Mouse (Mus musculus) kidney, embryonic 14.5 days (tissue): Measurements from ENCODE around the gene Cdk15. TPM values are rescaled to one million over a fixed set of nuclear protein-coding genes. Genes with fewer than 3 reads are reported as not detected.

ENCODE experiments used
- ATAC-seq: fragments of 200-750 bp; cut with Nextera tagmentation; 2 replicates; pipeline ENCODE4 v1.8.0; 2017; ENCODE audit warnings: moderate number of reproducible peaks, mild to moderate bottlenecking, moderate TSS enrichment, moderate library complexity; ENCODE audit not compliant: low FRiP score, low TSS enrichment
- H3K27ac ChIP-seq: fragments of 300-500 bp; sonication (generic); 2 replicates; pipeline ENCODE4 v1.5.1; 2014; ENCODE audit warnings: low read depth, mild to moderate bottlenecking, low read length, moderate library complexity, mixed read lengths
- H3K27me3 ChIP-seq: fragments of 300-500 bp; sonication (generic); 2 replicates; pipeline ENCODE4 v1.6.1; 2014; ENCODE audit warnings: mild to moderate bottlenecking, low read length; ENCODE audit not compliant: control insufficient read depth, insufficient read depth
- H3K36me3 ChIP-seq: fragments of 300-500 bp; sonication (generic); 2 replicates; pipeline ENCODE4 v1.6.1; 2014; ENCODE audit warnings: low read length, mixed read lengths; ENCODE audit not compliant: control insufficient read depth, insufficient read depth
- H3K4me1 ChIP-seq: fragments of 300-500 bp; sonication (generic); 2 replicates; pipeline ENCODE4 v1.6.1; 2014; ENCODE audit warnings: low read length, mixed read lengths; ENCODE audit not compliant: control insufficient read depth, insufficient read depth
- H3K4me2 ChIP-seq: fragments of 300-500 bp; sonication (generic); replicated peaks from 2 replicates; pipeline ENCODE4 v1.6.1; 2014; ENCODE audit warnings: low read depth, mild to moderate bottlenecking, low read length
- H3K4me3 ChIP-seq: fragments of 300-500 bp; sonication (generic); 2 replicates; pipeline ENCODE4 v1.5.1; 2014; ENCODE audit warnings: mild to moderate bottlenecking, low read length
- H3K9ac ChIP-seq: fragments of 300-500 bp; sonication (generic); 2 replicates; pipeline ENCODE4 v1.6.1; 2014; ENCODE audit warnings: low read depth, mild to moderate bottlenecking, low read length, moderate library complexity
- H3K9me3 ChIP-seq: fragments of 300-500 bp; sonication (generic); 2 replicates; pipeline ENCODE4 v1.6.1; 2016; ENCODE audit warnings: low read length; ENCODE audit not compliant: control insufficient read depth
- WGBS: fragments of 180-500 bp; shearing (Covaris S2); extraction: QIAGEN DNeasy Blood & Tissue Kit; methylation state at CpG from one replicate; pipeline ENCODE4 v1.1.7; 2014; 5-methylcytosine and 5-hydroxymethylcytosine counted together
- polyA plus RNA-seq: library from polyadenylated mRNA; unstranded; fragments of >200 nt; fragmentation: Nextera tagmentation; extraction: Ambion mirVana; gene quantifications from 2 replicates; pipeline ENCODE4 v1.2.1, GENCODE M21; 2014

Gene Cdk15
- polyA plus RNA-seq, 1 experiment from 2014 or later: 0.53 TPM

DNA sequence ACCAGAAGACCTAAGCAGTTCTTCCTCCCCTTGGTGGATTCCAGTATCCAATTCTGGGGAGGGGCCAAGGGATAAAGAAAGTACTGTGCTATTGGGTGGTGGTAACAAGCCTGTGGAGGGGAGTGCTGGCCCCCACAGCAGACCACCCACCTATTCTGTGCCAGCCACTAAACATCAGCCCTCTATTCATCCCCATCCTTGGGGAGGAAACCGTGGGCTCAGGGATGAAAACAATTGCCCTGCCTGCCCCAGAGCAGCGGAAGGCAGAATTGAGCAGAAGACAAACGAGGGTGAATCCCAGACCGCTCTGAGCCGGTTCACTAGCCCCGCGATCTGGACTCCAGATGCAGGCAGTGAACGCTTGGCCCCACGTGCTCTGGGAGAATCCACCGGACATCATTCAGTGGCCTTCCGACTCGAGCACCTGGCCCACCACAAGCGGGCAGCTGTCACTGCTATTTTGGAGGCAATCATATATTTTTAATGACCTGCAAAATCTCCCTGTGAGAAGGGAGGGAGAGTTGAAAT, 119.4 kb downstream of the Cdk15 start:
- no peak overlapping the region for H3K9ac ChIP-seq
- H3K36me3 ChIP-seq: no peaks in the 10 kb centered on the region
- ATAC-seq: peak; percentile 80
- H3K9me3 ChIP-seq: no peaks in the 10 kb centered on the region
- H3K4me3 ChIP-seq: no peak overlapping the region
- H3K4me2 ChIP-seq: no peak overlapping the region
- H3K27me3 ChIP-seq: no peaks in the 10 kb centered on the region
- 6% methylated on average over 13 of the region's 13 CpGs for WGBS
- H3K4me1 ChIP-seq: no peaks in the 10 kb centered on the region
- 0 out of 2 replicates have a peak overlapping the region, but pooled peaks have one; percentile 19 for H3K27ac ChIP-seq

DNA sequence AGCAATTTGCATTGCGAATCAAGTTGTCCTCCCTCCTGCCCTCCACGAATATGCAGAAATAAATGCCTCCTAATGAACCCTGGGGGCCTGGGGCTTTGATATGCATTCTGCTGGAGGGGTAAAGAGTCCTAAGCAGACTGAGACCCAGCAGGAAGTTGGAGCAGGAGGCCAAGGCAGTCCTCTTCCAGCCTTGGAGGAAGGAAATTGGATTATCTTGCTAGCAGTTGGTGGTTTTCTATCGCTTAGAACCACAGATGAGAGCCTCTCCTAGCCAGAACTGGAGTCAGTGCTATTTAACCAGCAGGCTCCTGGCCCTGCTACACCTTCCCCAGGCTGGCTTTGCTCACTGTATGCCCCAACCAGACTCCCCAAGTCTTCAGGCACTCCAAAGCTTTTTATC, 119.9 kb downstream of the Cdk15 start:
- WGBS: 16% methylated on average over 3 of the region's 3 CpGs
- no peaks in the 10 kb centered on the region for H3K4me1 ChIP-seq
- no peaks in the 10 kb centered on the region for H3K36me3 ChIP-seq
- H3K27ac ChIP-seq: 0 out of 2 replicates have a peak overlapping the region, but pooled peaks have one; percentile 19
- no peak overlapping the region for H3K4me2 ChIP-seq
- ATAC-seq: no peak
- no peak overlapping the region for H3K9ac ChIP-seq
- H3K4me3 ChIP-seq: no peak overlapping the region
- H3K9me3 ChIP-seq: no peaks in the 10 kb centered on the region
- H3K27me3 ChIP-seq: no peaks in the 10 kb centered on the region

DNA sequence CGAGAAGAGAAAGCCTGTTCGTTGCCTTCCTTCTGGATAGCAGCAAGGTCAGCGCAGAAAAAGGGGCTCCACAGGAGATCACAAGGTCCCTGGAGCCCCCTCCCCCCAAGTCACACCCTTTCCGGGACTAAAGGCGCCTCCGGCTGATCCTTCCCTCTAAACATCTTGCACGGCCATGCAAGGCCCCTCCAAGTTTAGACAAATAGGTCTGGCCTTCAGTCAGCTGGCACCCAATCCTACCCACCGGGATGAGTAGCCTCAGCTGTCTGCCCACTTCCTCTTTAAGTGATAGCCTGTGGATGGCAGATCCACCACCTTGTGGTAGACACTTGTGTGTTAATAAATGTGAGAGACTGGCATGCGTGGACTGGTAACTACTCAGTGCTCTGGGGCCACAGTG, 120.6 kb downstream of the Cdk15 start:
- H3K4me3 ChIP-seq: no peak overlapping the region
- no peaks in the 10 kb centered on the region for H3K4me1 ChIP-seq
- WGBS: 80% methylated on average over 9 of the region's 9 CpGs
- no peaks in the 10 kb centered on the region for H3K9me3 ChIP-seq
- H3K9ac ChIP-seq: no peak overlapping the region
- H3K36me3 ChIP-seq: no peaks in the 10 kb centered on the region
- ATAC-seq: no peak
- no peaks in the 10 kb centered on the region for H3K27me3 ChIP-seq
- H3K4me2 ChIP-seq: no peak overlapping the region
- no peak overlapping the region for H3K27ac ChIP-seq

DNA sequence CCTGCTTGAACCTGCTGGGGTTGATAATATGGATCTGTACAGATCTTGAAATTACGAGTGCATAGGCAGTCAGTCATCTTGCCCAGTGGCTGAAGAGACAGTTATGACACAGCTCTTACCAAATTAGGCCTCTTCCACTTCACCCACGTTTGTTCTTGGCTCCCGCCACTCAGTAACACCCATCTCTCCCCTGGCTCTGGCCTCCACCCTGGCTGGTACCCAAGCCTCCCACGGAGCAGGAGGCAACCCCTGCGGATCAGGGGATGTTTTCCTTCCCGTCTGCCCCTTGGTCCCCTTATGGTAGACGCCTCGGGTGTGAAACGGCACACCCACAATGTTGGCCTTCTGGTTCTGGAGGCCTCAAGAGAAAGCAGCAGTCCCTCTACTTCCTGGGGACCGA, 124.2 kb downstream of the Cdk15 start:
- no peak overlapping the region for H3K27ac ChIP-seq
- no peak overlapping the region for H3K4me3 ChIP-seq
- H3K9me3 ChIP-seq: no peaks in the 10 kb centered on the region
- H3K27me3 ChIP-seq: no peaks in the 10 kb centered on the region
- no peaks in the 10 kb centered on the region for H3K4me1 ChIP-seq
- no peak overlapping the region for H3K4me2 ChIP-seq
- no peak for ATAC-seq
- H3K9ac ChIP-seq: no peak overlapping the region
- WGBS: 31% methylated on average over 10 of the region's 10 CpGs
- H3K36me3 ChIP-seq: no peaks in the 10 kb centered on the region

DNA sequence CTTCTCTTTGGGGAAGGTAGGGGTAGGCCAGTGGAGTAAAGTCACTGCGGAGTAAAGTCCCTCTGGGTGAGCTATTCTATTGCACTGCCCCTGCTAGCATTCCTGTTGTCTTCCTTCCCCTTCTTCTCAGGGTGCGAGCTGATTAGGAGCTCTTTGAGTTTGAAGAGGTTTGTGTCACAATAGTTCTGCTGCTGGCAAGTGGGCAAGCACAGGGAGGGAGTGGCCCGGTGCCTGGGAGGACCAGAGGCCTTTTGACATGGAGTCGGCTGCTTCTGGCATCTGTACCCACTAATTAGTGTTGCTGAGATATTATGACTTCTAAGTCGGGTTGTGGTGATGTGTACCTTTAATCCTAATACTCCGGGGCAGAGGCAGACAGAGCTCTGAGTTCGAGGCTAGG, 124.8 kb downstream of the Cdk15 start:
- H3K36me3 ChIP-seq: no peaks in the 10 kb centered on the region
- no peak for ATAC-seq
- WGBS: 83% methylated on average over 7 of the region's 7 CpGs

DNA sequence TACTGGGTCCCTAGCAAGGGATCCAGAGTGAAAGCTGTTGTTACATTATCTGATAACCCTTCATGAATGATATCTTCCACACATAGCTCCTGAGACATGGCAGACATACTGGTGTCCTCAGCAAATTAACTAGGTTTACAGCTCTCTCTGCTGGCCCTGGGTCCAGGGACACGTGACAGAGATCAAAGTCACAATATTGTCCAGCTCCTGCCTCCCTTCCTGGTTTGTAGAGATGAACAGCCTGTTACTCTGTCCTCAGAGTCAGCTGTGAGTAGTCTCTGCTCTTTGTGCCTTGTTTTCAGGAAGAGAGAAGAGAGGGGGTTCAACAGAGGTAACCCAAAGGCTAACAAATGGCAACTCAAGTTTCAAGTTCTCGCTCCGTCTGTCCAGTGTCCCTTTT, 125.8 kb downstream of the Cdk15 start:
- Histone ChIP-seq H3K4me2 (no peak overlapping the region), H3K4me3 (no peak overlapping the region), H3K4me1 (no peaks in the 10 kb centered on the region), H3K36me3 (no peaks in the 10 kb centered on the region), H3K9me3 (no peaks in the 10 kb centered on the region), H3K27ac (no peak overlapping the region), H3K9ac (no peak overlapping the region), H3K27me3 (no peaks in the 10 kb centered on the region)
- WGBS: 67% methylated on average over 3 of the region's 3 CpGs
- ATAC-seq: no peak

More for the DNA sequence above, 124.8 kb downstream of the Cdk15 start:
- no peak overlapping the region for H3K9ac ChIP-seq
- H3K4me1 ChIP-seq: no peaks in the 10 kb centered on the region
- no peak overlapping the region for H3K4me2 ChIP-seq
- no peaks in the 10 kb centered on the region for H3K27me3 ChIP-seq
- no peaks in the 10 kb centered on the region for H3K9me3 ChIP-seq
- H3K4me3 ChIP-seq: no peak overlapping the region
- H3K27ac ChIP-seq: no peak overlapping the region

DNA sequence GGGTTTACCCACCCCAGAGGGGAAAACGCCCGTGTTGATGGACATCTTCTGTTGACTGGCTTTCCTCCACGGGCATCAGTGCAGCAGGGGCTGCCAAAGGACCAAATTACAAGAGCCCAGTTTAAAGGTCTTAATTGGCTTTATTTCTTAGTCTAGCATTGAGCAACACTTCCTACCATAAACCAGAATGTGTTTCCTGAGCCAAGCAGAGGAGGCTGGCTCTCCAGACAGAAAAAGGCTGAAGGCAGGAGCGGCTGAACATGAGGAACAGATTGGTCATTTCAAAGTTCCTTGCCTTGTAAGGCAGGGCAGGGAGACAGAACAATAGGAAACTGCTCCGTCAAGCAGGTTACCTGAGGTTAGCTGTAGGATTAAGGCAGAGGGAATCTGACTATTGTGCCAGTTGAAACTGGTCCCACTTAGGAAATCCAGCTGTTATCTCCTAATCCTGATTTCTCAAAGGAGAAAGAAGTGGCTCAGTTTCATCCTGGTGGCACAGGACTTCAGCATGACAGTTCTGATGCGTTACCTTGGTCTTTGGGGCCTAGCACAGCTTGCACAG, 126.4 kb downstream of the Cdk15 start:
- ATAC-seq: no peak

DNA sequence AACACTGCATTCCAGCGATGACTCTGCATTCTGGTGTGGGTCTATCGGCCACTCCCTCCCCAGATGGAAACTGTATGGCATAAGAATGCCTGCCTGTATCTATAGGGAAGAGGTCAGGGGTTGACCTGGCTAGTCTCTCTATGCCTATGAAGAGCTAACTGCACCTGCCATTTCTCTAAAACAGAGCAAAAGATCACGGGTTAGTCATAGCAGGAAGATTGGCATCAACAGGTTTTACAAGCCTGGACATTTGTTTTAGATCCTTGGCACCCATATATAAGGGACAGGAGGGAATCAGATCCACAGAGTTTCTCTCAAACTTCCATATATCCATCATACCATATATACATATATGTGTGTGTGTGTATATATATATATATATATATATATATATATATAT, 127.7 kb downstream of the Cdk15 start:
- Histone ChIP-seq H3K9ac (no peak overlapping the region), H3K9me3 (no peaks in the 10 kb centered on the region), H3K36me3 (no peaks in the 10 kb centered on the region), H3K27me3 (no peaks in the 10 kb centered on the region), H3K4me1 (no peaks in the 10 kb centered on the region), H3K4me2 (no peak overlapping the region), H3K27ac (no peak overlapping the region), H3K4me3 (no peak overlapping the region)
- ATAC-seq: no peak
- WGBS: 93% methylated on average over 3 of the region's 3 CpGs

More for the DNA sequence above, 126.4 kb downstream of the Cdk15 start:
- Histone ChIP-seq H3K27me3 (no peaks in the 10 kb centered on the region), H3K9ac (no peak overlapping the region), H3K9me3 (no peaks in the 10 kb centered on the region), H3K4me1 (no peaks in the 10 kb centered on the region), H3K4me3 (no peak overlapping the region), H3K4me2 (no peak overlapping the region), H3K27ac (no peak overlapping the region), H3K36me3 (no peaks in the 10 kb centered on the region)
- WGBS: 61% methylated on average over 6 of the region's 6 CpGs

DNA sequence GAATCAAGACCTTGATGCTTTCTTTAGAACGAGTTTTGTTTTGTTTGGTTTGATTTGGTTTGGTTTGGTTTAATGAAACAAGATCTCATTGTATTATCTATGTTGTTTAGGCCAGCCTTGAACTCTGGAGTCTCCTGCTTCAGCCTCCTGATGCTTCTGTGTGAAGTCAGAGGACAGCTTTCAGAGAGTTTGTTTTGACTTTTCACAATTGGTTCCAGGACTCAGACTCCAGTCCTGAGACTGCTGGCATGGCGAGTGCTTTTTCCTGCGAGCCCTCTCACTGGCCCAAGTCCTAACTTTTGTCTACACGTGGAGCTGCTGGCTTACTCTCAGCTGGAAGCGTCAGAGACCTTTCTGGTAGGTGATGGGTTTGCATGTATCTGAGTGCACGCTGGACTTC, 128.9 kb downstream of the Cdk15 start:
- WGBS: 89% methylated on average over 6 of the region's 6 CpGs
- no peak for ATAC-seq
- H3K36me3 ChIP-seq: no peaks in the 10 kb centered on the region

More for the DNA sequence above, 128.9 kb downstream of the Cdk15 start:
- no peak overlapping the region for H3K27ac ChIP-seq
- no peaks in the 10 kb centered on the region for H3K9me3 ChIP-seq
- H3K4me1 ChIP-seq: no peaks in the 10 kb centered on the region
- no peak overlapping the region for H3K4me2 ChIP-seq
- H3K4me3 ChIP-seq: no peak overlapping the region
- H3K9ac ChIP-seq: no peak overlapping the region
- no peaks in the 10 kb centered on the region for H3K27me3 ChIP-seq
